Mouse (Mus musculus): ENCODE measurements at regions not wholly inside any gene's neighbourhood (a gene's known extent, or its start where the extent isn't known, plus 50 kb on each side); places are given as distances from the start of the nearest gene placed in this dataset.

GRCm38 (mm10) chr17:64548536-64548935 is 52.0 kb upstream of the Man2a1 start:
- ATAC-seq (replicated peaks in 1 of 2; ENCODE audit: insufficient read depth in 1 of 2, low FRiP score in 2 of 2, low TSS enrichment in 1 of 2, low read depth in 1 of 2, poor library complexity in 2 of 2, severe bottlenecking in 2 of 2), result no peak

- no peak for ATAC-seq (replicated peaks in 1 of 2; ENCODE audit: insufficient read depth in 1 of 2, low FRiP score in 2 of 2, low TSS enrichment in 1 of 2, low read depth in 1 of 2, poor library complexity in 2 of 2, severe bottlenecking in 2 of 2)
Observed at GRCm38 (mm10) chr17:64550034-64550433, 50.5 kb upstream of the Man2a1 start.

Data from hematopoietic stem cell, adult 5-6 weeks (primary cell).